Mouse (Mus musculus) left cerebral cortex, postnatal 10 days (tissue): ENCODE results near the gene Il12rb1. TPM values are rescaled to one million over a fixed set of nuclear protein-coding genes. Genes with fewer than 3 reads are reported as not detected.
A peak's percentile ranks its signal among the peaks of the same experiment; 100 is the strongest.

Source experiments
- DNase-seq, 2 experiments: peaks; one replicate each; pipeline ENCODE4 v3.0.0; 2021 to 2022; ENCODE audit warnings: low spot score in 2 of 2, mixed read lengths in 1 of 2; ENCODE audit errors: extremely low spot score in 1 of 2
- intact Hi-C: fragments of 180-260 bp; cut with DNase I; formaldehyde crosslinking; loops from one replicate; pipeline ENCODE4 v1.15.1; 2025
- total RNA-seq, 2 experiments: library from RNA; stranded (reverse); gene quantifications; 2 replicates each; pipeline ENCODE4 v1.2.3; 2021

Il12rb1 gene
- total RNA-seq, 2 experiments from 2014 or later = 0.13 to 0.28 TPM

DNA sequence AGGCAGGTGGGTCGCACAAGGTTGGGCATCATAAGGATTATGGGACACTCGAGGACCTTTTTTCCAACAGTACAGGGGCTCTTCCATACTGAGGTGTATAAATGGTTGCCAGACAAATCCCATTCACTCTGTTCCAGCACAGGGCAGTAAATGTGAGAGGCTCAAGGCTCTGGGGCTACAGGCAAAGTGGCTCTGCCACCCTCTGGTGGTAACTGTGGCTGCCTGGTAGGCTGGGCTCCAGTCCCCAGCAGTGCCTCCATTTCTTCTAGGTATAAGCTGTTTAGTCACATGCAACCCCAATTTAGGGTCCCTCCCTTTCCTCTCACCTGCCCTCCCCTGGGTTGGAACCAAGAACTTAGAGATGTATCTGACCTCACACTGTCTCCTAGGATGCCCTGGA is 12.9 kb upstream of the Il12rb1 start:
- DNase-seq = no peak
- intact Hi-C loops = no loop called here

DNA sequence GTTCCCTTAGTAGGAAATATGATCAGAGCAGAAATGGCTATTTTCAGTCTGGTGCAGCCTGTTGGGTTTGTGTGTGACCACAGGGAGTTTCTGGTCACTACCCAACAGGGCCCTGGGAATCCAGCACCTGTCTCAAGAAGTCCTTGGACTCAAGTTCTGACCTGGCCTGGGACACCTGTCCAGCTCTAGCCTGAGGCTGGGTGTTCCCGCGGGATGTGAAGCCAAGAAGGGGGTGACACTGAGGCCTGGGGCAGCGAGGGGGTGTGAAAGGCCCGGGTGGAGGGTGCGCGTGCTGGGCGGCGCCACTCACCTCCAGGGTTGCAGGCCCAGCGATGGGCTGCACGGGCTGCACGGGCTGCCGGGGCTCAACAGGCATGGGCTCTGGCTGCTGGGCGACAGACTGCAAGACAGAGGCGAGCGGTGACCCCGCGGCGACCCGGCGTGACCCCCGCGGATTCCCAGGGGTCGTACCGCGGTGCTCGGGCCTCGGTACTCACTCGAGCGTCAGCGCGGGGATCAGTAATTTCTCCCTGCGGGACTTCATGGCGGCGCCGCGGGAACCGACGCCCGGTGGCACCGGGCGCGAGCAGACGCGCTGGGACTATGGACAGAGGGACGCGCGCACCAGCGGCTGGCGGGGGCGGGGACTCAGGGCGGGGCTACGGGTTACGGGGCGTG is 11.7 kb upstream of the Il12rb1 start:
- intact Hi-C loops = no loop called here

DNA sequence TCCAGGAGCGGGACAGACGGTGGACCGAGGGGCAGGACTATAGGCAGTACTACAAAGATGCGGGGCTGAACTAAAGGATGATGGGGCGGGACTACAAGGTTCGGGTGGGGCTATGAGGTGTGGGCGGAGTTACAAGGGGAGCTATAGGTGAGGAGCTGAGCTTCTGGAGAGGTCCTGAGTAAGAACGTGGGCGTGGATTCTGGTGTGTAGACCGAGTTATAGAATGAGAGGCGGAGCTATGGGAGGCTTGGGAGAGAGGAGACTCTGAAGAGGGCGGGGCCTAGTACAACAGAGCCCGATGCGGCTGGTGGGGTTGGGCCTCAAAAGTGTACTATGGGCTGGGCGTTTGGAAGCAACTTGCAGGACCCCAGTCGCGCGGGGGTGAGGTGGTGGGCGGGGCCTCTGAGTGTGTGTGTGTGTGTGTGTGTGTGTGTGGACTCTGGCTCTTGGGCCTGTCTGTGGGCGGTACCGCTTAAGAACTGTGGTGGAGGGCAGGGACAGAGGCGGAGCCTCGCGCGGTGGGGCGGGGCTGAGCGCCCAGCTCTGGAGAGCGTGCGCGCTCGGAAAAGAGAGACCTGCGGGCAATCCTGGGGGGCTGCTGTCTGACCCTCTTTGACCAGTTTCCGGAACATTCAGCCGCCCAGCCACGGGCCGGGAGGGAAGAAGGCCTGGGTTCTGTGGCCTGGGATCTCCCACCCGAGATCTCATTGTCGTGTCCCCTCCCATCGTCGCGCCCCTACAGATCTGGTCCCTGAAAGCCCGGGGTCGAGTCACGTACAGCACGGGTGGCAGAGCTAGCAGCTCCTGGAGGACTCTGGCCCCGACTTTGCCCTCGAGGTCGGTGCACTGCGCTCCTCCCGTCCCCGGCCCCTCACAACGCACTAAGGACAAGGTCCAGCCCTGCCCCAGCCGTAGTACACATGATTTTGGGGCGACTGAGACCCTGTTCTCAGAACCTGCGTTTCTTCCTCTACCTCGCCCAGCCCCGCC is 10.9 kb upstream of the Il12rb1 start:
- DNase-seq = peak; percentile 90 to 93
- intact Hi-C loops = no loop called here

More for the DNA sequence above, 11.7 kb upstream of the Il12rb1 start:
- no peak for DNase-seq

DNA sequence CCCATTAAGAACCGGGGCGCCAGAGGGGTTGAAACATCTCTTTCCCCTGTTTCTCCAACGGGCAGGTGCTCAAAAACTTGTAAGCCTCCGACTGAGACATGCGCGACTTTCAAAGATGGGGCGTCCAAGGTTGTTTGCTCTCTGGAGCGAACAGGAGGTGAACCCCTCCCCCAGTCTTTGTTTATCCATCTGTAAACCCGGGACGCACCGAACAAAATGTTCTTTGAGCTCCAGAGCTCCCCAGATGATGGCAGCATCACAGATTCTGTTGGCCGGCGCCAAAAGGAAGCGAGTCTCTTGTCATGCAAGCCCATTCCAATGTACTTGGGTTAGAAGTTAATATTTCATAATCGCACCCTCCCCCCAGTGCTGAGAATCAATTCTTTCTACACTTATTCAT is 10.0 kb upstream of the Il12rb1 start:
- no peak for DNase-seq
- intact Hi-C loops = no loop called here

DNA sequence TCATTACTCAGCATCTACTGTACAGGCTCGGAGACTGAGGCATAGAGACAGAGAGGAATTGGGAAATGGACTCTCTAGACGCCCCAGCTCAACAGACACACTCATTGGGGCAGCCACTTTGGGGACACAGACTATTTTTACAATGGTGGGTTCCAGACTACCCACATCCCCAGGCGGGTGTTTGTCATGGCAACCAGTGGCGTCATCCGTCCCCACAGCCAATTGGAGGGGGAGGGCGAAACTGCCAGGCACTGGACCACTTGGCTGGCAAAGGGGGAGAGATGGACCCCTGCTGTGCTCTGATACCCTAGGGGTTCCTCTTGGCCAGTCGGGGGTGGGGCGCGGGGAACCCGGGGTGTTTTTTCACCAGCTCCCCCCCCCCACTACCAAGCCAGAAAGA is 7.6 kb upstream of the Il12rb1 start:
- intact Hi-C loops = loop anchor here (5.0 kb wide), 1 partner anchor 37 kb away; the partner anchor contains the start of gene Arrdc2
- peak in 1 of 2 experiments; percentile 73 for DNase-seq

DNA sequence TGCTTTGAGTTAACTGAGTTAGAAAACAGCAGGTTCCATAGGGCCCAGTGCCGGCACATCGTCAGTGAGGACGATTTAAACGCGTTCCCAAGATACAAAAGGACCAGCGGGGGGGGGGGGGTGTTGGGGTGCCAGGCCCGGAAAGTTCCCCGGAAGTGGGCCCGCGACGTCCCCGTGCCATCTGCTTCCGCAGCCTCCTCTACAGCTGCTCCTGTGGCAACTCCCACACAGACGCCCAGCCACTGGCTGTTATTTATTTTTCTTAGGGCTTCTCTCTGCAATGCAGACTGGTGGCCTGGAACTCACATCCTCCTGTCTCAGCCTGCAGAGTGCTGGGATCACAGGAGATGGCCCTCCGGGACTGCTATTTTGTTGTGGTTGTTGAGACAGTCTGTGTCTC is 7.1 kb upstream of the Il12rb1 start:
- intact Hi-C loops = loop anchor here (5.0 kb wide), 1 partner anchor 36 kb away; the partner anchor contains the start of gene Arrdc2
- peak; percentile 61 to 72 for DNase-seq

DNA sequence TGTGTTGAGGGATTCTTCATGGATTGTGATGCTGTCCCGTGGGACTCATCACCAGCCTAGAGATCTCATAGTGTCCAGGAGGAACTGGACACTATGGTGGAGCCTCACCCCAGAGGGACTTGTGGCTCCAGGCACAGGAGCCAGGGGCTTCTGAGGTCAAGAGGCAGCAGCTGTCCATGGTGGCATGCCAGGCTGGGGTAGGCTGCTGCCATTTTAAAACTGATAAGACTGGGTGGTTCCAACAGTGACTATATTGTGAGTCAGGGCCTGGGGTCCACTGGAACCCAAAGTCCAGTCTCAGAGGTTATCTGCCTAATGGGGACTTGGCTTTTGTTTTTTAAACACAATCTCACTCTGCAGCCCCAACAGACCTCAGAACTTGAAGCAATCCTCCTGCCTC is 6.4 kb upstream of the Il12rb1 start:
- intact Hi-C loops = loop anchor here (5.0 kb wide), 1 partner anchor 35 kb away; the partner anchor contains the start of gene Arrdc2
- no peak for DNase-seq

DNA sequence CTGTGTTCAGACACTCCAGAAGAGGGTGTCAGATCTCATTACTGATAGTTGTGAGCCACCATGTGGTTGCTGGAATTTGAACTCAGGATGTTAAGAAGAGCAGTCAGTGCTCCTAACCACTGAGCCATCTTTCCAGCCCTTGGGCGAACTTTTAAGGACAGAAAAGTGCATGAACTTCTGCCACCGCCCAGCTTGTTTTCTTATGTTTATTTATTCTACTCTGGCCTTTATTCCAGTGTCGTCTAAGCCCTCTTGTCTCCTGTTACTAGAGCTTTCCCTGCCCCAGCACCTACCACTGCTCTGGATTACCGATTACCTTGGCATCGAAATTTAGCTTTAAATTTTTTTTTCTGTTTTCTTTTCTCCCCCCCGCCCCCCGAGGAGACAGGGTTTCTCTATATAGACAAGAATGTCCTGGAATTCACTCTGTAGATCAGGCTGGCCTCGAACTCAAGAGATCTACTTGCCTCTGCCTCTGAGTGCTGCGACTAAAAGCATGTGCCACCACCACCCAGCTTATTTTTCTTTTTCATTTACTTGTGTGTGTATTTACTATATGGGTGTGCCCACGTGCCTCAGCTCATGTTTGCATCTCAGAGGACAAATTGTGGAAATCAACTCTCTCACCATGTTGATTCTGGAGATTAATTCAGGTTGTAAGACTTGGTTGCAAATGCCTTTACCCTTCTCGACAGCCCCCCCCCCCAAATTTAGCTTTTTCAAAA is 5.3 kb upstream of the Il12rb1 start:
- DNase-seq = no peak
- intact Hi-C loops = loop anchor here (5.0 kb wide), 1 partner anchor 34 kb away; the partner anchor contains the start of gene Arrdc2

DNA sequence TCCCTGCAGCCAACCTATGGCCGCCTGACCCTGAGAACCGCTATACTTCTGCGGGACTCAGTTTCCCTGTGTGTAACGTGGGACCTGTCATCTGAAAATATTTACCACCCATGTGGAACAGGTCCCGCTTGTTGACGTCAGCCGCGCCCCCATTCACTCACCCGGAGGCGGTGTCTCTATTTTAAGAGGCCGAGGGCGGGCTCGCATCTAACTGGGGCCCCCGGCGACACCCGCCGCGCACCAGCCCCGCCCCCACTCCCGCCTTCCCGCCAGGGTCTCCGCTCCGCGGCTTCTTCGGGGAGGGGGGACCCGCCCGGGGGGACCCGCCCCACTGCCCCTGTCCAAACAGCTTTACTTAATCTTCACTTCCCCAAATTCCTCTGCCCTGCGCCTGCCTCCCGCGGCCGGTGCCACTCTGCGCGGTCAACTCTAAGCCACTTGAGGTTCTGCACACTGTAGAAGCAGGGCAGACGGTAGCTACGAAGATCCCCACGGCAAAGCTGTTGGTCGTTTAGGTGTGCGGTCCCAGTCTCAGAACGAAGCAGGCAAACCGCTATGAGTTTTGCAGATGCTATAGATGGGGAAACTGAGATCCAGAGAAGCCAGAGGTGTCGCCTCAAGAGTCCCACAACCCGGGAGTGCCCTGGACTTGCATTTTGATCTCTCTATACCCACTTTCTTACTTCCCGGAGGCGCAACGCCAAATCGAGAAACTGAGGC is 4.3 kb upstream of the Il12rb1 start:
- intact Hi-C loops = loop anchor here (5.0 kb wide), 1 partner anchor 33 kb away; the partner anchor contains the start of gene Arrdc2
- DNase-seq = peak in 1 of 2 experiments; percentile 81

DNA sequence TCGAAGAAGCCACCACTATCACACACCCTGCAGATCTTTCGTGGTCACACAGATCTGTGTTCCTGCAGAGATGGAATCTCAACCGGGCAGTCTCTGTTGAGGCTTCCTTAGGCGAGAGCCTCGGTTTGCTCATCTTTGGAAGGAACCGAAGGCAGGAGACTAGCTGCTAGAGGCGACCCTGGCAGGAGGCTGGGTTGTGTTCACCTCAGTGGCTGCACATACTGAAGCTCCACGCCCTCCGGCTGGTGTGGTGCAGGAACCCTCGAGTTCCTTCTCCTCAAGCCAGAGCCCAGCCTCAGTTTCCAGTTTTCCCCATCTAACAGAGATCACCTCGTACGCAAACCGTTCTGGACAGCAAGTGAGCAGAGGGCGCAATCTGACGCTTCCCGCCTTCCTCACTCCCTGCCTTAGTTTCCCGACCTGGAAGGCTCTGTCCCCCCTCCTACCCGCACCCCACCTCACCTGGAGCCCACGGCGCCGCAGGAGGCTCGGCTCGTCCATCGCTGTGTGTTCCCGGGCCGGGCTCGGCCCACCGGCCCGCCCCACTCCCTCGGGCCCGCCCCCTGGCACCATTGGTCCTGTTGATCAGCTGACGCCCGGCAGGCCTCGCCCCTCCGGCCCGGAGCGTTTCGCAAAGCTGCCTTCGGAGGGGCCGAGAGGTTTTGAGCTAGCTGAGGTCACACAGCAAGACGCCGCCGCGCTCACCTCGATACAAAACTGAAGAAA is 3.6 kb upstream of the Il12rb1 start, which contains the start of gene Mast3:
Gene Mast3 (minus strand): TSS at position 574 of the 726 bp plus-strand sequence.
- DNase-seq = peak; percentile 66 to 93
- intact Hi-C loops = loop anchor here (5.0 kb wide), 1 partner anchor 33 kb away; the partner anchor contains the start of gene Arrdc2

DNA sequence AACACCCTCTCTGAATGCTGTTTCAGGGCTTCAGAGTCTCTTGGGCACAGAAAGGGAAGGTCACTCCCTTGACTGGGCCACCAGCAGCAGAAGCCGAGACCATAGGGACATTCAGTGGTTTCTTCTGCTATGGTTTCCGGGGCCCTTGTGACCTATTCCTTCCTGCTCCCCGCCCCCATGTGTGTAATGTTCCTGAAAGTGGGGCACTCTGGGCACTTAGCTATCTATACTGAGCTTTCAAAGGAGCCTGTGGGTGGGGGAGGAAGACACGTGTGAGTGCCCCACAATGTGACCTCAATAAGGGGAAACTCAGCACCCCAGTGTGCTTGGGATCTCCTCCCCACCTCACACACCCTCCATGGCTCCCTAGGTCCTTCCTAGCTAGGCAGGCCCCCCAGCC is 1.7 kb upstream of the Il12rb1 start:
- peak in 1 of 2 experiments; percentile 57 for DNase-seq
- intact Hi-C loops = no loop called here

DNA sequence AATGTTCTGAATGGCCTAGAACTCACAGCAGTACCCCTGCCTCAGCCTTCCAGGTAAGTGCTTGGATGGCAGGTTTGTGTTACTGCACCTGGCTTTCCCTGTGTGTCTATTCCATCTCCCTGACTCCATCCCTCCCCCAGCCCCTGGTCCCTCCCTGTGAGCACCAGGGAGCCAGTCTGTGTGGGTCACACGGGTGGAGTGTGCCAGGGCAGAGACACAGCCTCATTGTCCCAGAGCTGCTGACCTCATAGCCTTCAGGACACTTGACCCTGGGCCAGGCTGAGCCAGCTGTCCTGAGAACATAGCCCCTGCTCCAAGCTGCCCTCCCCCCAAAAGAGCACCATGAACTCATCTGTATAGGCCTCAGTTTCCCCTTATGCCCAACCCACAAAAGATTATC is 945 bp upstream of the Il12rb1 start:
- DNase-seq = peak in 1 of 2 experiments; percentile 29
- intact Hi-C loops = no loop called here

DNA sequence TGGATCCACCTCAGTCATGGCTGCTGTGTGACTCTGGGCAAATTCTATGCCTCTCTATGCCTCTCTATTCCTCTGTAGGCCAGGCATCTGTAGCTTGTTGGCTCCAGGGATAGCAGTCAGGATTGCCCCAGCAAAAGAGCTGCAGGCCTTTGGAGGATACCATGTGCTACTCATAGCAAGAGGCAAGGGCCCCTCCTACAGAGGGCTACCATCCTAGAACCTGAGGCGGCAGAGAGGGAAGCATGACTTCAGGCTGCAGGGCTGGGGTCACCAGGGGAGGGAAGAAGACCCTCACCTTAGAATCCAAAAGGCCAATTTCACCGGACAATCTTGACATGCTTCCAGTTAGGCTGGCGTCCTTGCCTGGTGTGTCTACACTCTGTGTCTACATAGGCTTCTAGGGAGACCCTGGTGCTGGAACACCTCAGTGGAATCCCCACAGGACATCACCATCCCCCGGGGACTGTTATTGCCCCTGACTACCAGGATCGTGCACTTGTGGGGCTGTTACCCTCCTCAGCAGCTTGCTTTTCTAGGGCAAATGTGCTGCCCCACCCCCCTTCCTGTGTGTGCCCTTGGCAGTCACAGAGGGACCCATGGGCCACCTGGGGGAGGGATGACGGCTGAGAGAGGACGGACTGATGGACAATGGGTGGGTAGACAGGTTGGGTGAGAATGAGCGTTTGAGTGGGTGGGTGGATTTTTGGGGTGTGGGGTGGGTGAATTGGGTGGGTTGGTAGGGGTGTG is 879 bp downstream of the Il12rb1 start:
- intact Hi-C loops = no loop called here

DNA sequence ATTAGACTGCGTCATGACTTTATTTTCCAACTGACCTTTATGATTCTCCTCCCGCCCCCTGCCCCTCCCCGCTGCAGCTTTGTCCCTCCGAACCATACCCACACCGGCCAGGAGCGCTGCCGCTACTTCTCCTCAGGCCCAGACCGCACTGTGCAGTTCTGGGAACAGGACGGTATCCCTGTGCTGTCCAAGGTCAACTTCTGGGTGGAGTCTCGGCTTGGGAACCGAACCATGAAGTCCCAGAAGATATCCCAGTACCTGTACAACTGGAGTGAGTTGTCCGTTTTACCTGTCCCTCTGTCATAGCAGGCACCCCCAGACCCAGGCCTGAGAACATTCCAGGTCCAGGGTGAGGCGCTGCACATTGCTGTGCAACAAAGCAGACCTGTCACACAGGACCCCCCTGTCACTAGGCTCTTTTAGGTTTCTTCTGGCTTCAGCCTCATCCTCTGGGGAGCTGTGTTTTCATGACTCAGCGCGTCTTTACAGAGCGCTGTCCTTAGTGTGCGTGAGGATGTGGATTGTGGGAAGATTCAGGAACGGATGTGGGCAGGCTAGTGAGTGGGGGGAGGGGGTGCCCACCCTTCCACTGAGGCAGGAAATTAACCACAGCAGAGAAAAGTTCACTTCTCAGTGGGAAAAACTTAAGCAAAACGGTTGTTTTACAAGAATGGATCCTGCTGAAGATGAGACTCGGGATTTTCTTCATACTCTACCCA is 2.9 kb downstream of the Il12rb1 start:
- intact Hi-C loops = no loop called here

More for the DNA sequence above, 879 bp downstream of the Il12rb1 start:
- DNase-seq = peak in 1 of 2 experiments; percentile 26

DNA sequence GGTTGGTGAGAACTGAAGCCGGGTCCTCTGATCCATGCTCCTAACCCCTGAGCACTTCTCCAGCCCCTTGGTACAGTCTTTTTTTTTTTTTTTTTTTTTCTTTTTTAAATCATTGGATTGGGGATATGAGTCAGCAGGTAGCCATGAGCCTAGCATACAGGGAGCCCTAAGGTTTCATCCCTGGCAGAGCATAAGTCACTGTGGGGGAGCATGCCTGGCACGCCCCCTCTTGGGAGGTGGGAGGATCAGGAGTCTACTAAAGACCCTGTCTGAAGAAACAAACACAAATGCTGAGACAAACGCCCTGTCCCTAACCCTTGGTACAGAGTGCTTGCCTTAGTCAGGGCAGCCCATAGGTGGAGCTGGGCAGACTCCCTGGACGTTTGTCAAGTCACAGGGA is 3.8 kb downstream of the Il12rb1 start:
- intact Hi-C loops = no loop called here

More for the DNA sequence above, 2.9 kb downstream of the Il12rb1 start:
- DNase-seq = peak in 1 of 2 experiments; percentile 41

DNA sequence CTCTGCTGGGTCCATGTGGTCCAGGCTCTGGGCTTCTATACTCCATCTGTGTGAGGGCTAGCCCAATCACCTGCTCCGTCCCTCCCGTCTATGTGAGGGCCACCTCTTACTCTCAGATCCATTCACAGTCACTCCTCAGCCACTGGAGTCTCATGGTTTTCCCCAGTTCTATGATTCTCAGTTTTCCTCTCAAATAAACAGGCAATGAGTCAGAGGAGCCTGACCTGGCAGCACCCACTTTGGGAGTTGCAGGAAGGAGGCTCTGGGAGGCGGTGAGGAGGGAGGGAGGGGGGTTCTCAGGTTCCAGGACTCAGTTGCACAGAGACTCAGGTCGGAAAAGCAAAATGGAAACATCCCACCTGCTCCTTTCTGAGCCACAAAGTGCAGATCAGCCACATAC is 4.6 kb downstream of the Il12rb1 start:
- intact Hi-C loops = no loop called here
- no peak for DNase-seq

More for the DNA sequence above, 3.8 kb downstream of the Il12rb1 start:
- DNase-seq = no peak
